Mouse (Mus musculus) bone marrow, adult 2 months (tissue): ENCODE results near the gene Pitpnm1.

Experiments
- CTCF ChIP-seq: fragments of 200-500 bp; IDR thresholded peaks from 2 replicates; pipeline ENCODE4 v1.5.1; 2011; ENCODE audit warnings: low read length, control low read depth; ENCODE audit not compliant: control insufficient read depth, insufficient read depth
- POLR2A ChIP-seq: fragments of 200-500 bp; IDR thresholded peaks from 2 replicates; pipeline ENCODE4 v1.6.1; 2011; ENCODE audit warnings: low read depth, mild to moderate bottlenecking, control low read depth, low read length, borderline replicate concordance; ENCODE audit not compliant: control insufficient read depth

- TF ChIP-seq CTCF: no peak
- no peak for TF ChIP-seq POLR2A
Observed at GRCm38 (mm10) chr19:4151898-4152297, 52.1 kb downstream of the Pitpnm1 start.
